Mouse (Mus musculus) neural tube, embryonic 12.5 days (tissue): ENCODE data around the gene Reck. TPM values are rescaled to one million over a fixed set of nuclear protein-coding genes. Genes with fewer than 3 reads are reported as not detected.

Experiments
- ATAC-seq: fragments of 200-750 bp; cut with Nextera tagmentation; 2 replicates; pipeline ENCODE4 v1.8.0; 2017; ENCODE audit warnings: low read depth, mild to moderate bottlenecking, moderate TSS enrichment, moderate library complexity; ENCODE audit not compliant: low FRiP score
- H3K27ac ChIP-seq: fragments of 300-500 bp; sonication (generic); 2 replicates; pipeline ENCODE4 v1.5.1; 2016
- H3K27me3 ChIP-seq: fragments of 300-500 bp; sonication (generic); replicated peaks from 2 replicates; pipeline ENCODE4 v1.6.1; 2016; ENCODE audit warnings: mild to moderate bottlenecking
- H3K36me3 ChIP-seq: fragments of 300-500 bp; sonication (generic); 2 replicates; pipeline ENCODE4 v1.6.1; 2016; ENCODE audit warnings: mild to moderate bottlenecking
- H3K4me1 ChIP-seq: fragments of 300-500 bp; sonication (generic); 2 replicates; pipeline ENCODE4 v1.6.1; 2016
- H3K4me2 ChIP-seq: fragments of 300-500 bp; sonication (generic); replicated peaks from 2 replicates; pipeline ENCODE4 v1.6.1; 2016; ENCODE audit warnings: mild to moderate bottlenecking
- H3K4me3 ChIP-seq: fragments of 300-500 bp; sonication (generic); 2 replicates; pipeline ENCODE4 v1.5.1; 2016
- H3K9ac ChIP-seq: fragments of 300-500 bp; sonication (generic); 2 replicates; pipeline ENCODE4 v1.6.1; 2016; ENCODE audit warnings: mild to moderate bottlenecking
- H3K9me3 ChIP-seq: fragments of 300-500 bp; sonication (generic); 2 replicates; pipeline ENCODE4 v1.6.1; 2016; ENCODE audit warnings: mild to moderate bottlenecking
- WGBS: fragments of 180-500 bp; shearing (Covaris S2); methylation state at CpG from one replicate; pipeline ENCODE4 v1.1.7; 2016; 5-methylcytosine and 5-hydroxymethylcytosine counted together
- polyA plus RNA-seq: library from polyadenylated mRNA; unstranded; fragments of >200 nt; fragmentation: Nextera tagmentation; extraction: Ambion mirVana; gene quantifications from 2 replicates; pipeline ENCODE4 v1.2.1, GENCODE M21; 2016

Reck gene
- polyA plus RNA-seq, 1 experiment from 2014 or later = 15.1 TPM

GRCm38 (mm10) chr4:43920602-43921001 is 45.3 kb downstream of the Reck start:
- Histone ChIP-seq H3K9me3 (no peaks in the 10 kb centered on the region), H3K27ac (no peak overlapping the region), H3K36me3 (peaks cover 57% of the 10 kb centered on the region), H3K4me1 (no peaks in the 10 kb centered on the region), H3K27me3 (no peaks in the 10 kb centered on the region), H3K4me3 (no peak overlapping the region), H3K4me2 (no peak overlapping the region), H3K9ac (no peak overlapping the region)
- no peak for ATAC-seq
- 87% methylated on average over 1 of the region's 1 CpGs for WGBS

GRCm38 (mm10) chr4:43925125-43925524 is 49.8 kb downstream of the Reck start:
- ATAC-seq = no peak
- Histone ChIP-seq H3K4me2 (no peak overlapping the region), H3K36me3 (peaks cover 70% of the 10 kb centered on the region), H3K4me1 (no peaks in the 10 kb centered on the region), H3K9me3 (no peaks in the 10 kb centered on the region), H3K4me3 (no peak overlapping the region), H3K9ac (no peak overlapping the region), H3K27me3 (no peaks in the 10 kb centered on the region), H3K27ac (no peak overlapping the region)
- WGBS = 85% methylated on average over 6 of the region's 6 CpGs

- 11% methylated on average over 3 of the region's 3 CpGs for WGBS
- ATAC-seq = no peak
- H3K4me3 ChIP-seq = no peak overlapping the region
- H3K9me3 ChIP-seq = no peaks in the 10 kb centered on the region
- H3K27me3 ChIP-seq = no peaks in the 10 kb centered on the region
- H3K27ac ChIP-seq = no peak overlapping the region
- no peak overlapping the region for H3K4me2 ChIP-seq
- no peak overlapping the region for H3K9ac ChIP-seq
- peaks cover 70% of the 10 kb centered on the region for H3K36me3 ChIP-seq
- H3K4me1 ChIP-seq = no peaks in the 10 kb centered on the region
Measured at GRCm38 (mm10) chr4:43925779-43926178, 50.4 kb downstream of the Reck start.

GRCm38 (mm10) chr4:43927826-43928225 is 52.5 kb downstream of the Reck start:
- peaks cover 82% of the 10 kb centered on the region for H3K36me3 ChIP-seq

GRCm38 (mm10) chr4:43931877-43932276 is 56.5 kb downstream of the Reck start:
- H3K4me1 ChIP-seq = no peaks in the 10 kb centered on the region
- H3K4me3 ChIP-seq = no peak overlapping the region
- no peak overlapping the region for H3K9ac ChIP-seq
- H3K27ac ChIP-seq = no peak overlapping the region
- no peak overlapping the region for H3K4me2 ChIP-seq
- H3K36me3 ChIP-seq = peaks cover 78% of the 10 kb centered on the region
- WGBS = 90% methylated on average over 4 of the region's 4 CpGs
- ATAC-seq = no peak
- H3K9me3 ChIP-seq = no peaks in the 10 kb centered on the region
- no peaks in the 10 kb centered on the region for H3K27me3 ChIP-seq

More at GRCm38 (mm10) chr4:43927826-43928225, 52.5 kb downstream of the Reck start:
- no peak for ATAC-seq
- H3K9me3 ChIP-seq = no peaks in the 10 kb centered on the region
- H3K4me3 ChIP-seq = no peak overlapping the region
- H3K27me3 ChIP-seq = no peaks in the 10 kb centered on the region
- H3K27ac ChIP-seq = no peak overlapping the region
- 95% methylated on average over 3 of the region's 3 CpGs for WGBS
- no peak overlapping the region for H3K4me2 ChIP-seq
- no peaks in the 10 kb centered on the region for H3K4me1 ChIP-seq
- H3K9ac ChIP-seq = no peak overlapping the region

GRCm38 (mm10) chr4:43936186-43936585 is 60.9 kb downstream of the Reck start:
- peaks cover 72% of the 10 kb centered on the region for H3K36me3 ChIP-seq
- 91% methylated on average over 4 of the region's 4 CpGs for WGBS

GRCm38 (mm10) chr4:43936749-43937674 is 61.7 kb downstream of the Reck start:
- H3K27me3 ChIP-seq = no peaks in the 10 kb centered on the region
- no peak overlapping the region for H3K4me2 ChIP-seq
- H3K4me3 ChIP-seq = no peak overlapping the region
- no peak overlapping the region for H3K27ac ChIP-seq
- H3K4me1 ChIP-seq = no peaks in the 10 kb centered on the region
- H3K9me3 ChIP-seq = no peaks in the 10 kb centered on the region
- WGBS = 84% methylated on average over 14 of the region's 14 CpGs
- peaks cover 69% of the 10 kb centered on the region for H3K36me3 ChIP-seq
- H3K9ac ChIP-seq = no peak overlapping the region
- ATAC-seq = no peak

More at GRCm38 (mm10) chr4:43936186-43936585, 60.9 kb downstream of the Reck start:
- H3K27me3 ChIP-seq = no peaks in the 10 kb centered on the region
- no peaks in the 10 kb centered on the region for H3K9me3 ChIP-seq
- H3K9ac ChIP-seq = no peak overlapping the region
- no peak overlapping the region for H3K4me2 ChIP-seq
- H3K4me1 ChIP-seq = no peaks in the 10 kb centered on the region
- ATAC-seq = no peak
- H3K27ac ChIP-seq = no peak overlapping the region
- no peak overlapping the region for H3K4me3 ChIP-seq

- ATAC-seq = no peak
- H3K36me3 ChIP-seq = peaks cover 74% of the 10 kb centered on the region
- WGBS = 96% methylated on average over 5 of the region's 5 CpGs
- no peaks in the 10 kb centered on the region for H3K4me1 ChIP-seq
- no peaks in the 10 kb centered on the region for H3K9me3 ChIP-seq
- H3K27me3 ChIP-seq = no peaks in the 10 kb centered on the region
- H3K4me2 ChIP-seq = no peak overlapping the region
- H3K4me3 ChIP-seq = no peak overlapping the region
- no peak overlapping the region for H3K9ac ChIP-seq
- no peak overlapping the region for H3K27ac ChIP-seq
Measured at GRCm38 (mm10) chr4:43941315-43941714, 66.0 kb downstream of the Reck start.

- no peak for ATAC-seq
- 93% methylated on average over 8 of the region's 8 CpGs for WGBS
- H3K9ac ChIP-seq = no peak overlapping the region
- peaks cover 65% of the 10 kb centered on the region for H3K36me3 ChIP-seq
- H3K4me2 ChIP-seq = no peak overlapping the region
- no peaks in the 10 kb centered on the region for H3K9me3 ChIP-seq
- H3K27ac ChIP-seq = no peak overlapping the region
- H3K4me3 ChIP-seq = no peak overlapping the region
- no peaks in the 10 kb centered on the region for H3K27me3 ChIP-seq
- H3K4me1 ChIP-seq = no peaks in the 10 kb centered on the region
Measured at GRCm38 (mm10) chr4:43942421-43942820, 67.1 kb downstream of the Reck start.

GRCm38 (mm10) chr4:43947571-43947970 is 72.2 kb downstream of the Reck start:
- H3K9me3 ChIP-seq = no peaks in the 10 kb centered on the region
- H3K9ac ChIP-seq = no peak overlapping the region
- H3K4me3 ChIP-seq = no peak overlapping the region
- no peak overlapping the region for H3K27ac ChIP-seq
- ATAC-seq = no peak
- H3K4me1 ChIP-seq = no peaks in the 10 kb centered on the region
- H3K36me3 ChIP-seq = peaks cover 24% of the 10 kb centered on the region
- H3K4me2 ChIP-seq = no peak overlapping the region
- WGBS = 100% methylated on average over 2 of the region's 2 CpGs
- no peaks in the 10 kb centered on the region for H3K27me3 ChIP-seq

GRCm38 (mm10) chr4:43957292-43957845 is 82.0 kb downstream of the Reck start, which contains the start of gene Glipr2:
Glipr2 (plus strand) TSS chr4:43957401.
- peak within 1 kb of the TSS; percentile 83 for H3K9ac ChIP-seq
- peak within 1 kb of the TSS; percentile 75 for H3K27ac ChIP-seq
- peak within 1 kb of the TSS; percentile 92 for H3K4me2 ChIP-seq
- peaks cover 14% of the 10 kb centered on the region for H3K4me1 ChIP-seq
- WGBS = under 1% methylated on average over 45 of the region's 45 CpGs
- no peaks in the 10 kb centered on the region; the same call in 1 of the 2 replicates for H3K27me3 ChIP-seq
- H3K36me3 ChIP-seq = no peaks in the 10 kb centered on the region
- peak within 1 kb of the TSS; percentile 76 for H3K4me3 ChIP-seq
- H3K9me3 ChIP-seq = no peaks in the 10 kb centered on the region
- peak; percentile 86 for ATAC-seq

- ATAC-seq = peak; percentile 87
- Histone ChIP-seq H3K27me3 (no peaks in the 10 kb centered on the region; the same call in 1 of the 2 replicates), H3K9me3 (no peaks in the 10 kb centered on the region), H3K36me3 (no peaks in the 10 kb centered on the region), H3K4me1 (peaks cover 14% of the 10 kb centered on the region), H3K4me3 (peak overlapping the region; percentile 76), H3K27ac (peak overlapping the region; percentile 75), H3K4me2 (peak overlapping the region; percentile 92), H3K9ac (peak overlapping the region; percentile 83)
- WGBS = under 1% methylated on average over 26 of the region's 26 CpGs
Measured at GRCm38 (mm10) chr4:43957846-43958461, 82.6 kb downstream of the Reck start.
